Mouse (Mus musculus) hindbrain, embryonic 14.5 days (tissue): ENCODE data around the gene 9330161L09Rik. TPM values are rescaled to one million over a fixed set of nuclear protein-coding genes. Genes with fewer than 3 reads are reported as not detected.

Experiments used
- ATAC-seq: fragments of 200-750 bp; cut with Nextera tagmentation; 2 replicates; pipeline ENCODE4 v1.8.0; 2017; ENCODE audit warnings: moderate number of reproducible peaks, mild to moderate bottlenecking, moderate TSS enrichment, moderate library complexity; ENCODE audit not compliant: low FRiP score
- DNase-seq: peaks from one replicate; pipeline ENCODE4 v3.0.0-alpha.2; 2015; ENCODE audit warnings: low spot score
- H3K27ac ChIP-seq: fragments of 300-500 bp; sonication (generic); 2 replicates; pipeline ENCODE4 v1.5.1; 2014; ENCODE audit warnings: mild to moderate bottlenecking, moderate library complexity
- H3K27me3 ChIP-seq: fragments of 300-500 bp; sonication (generic); 2 replicates; pipeline ENCODE4 v1.6.1; 2014; ENCODE audit warnings: mild to moderate bottlenecking, low read length, mixed read lengths; ENCODE audit not compliant: control insufficient read depth, insufficient read depth
- H3K36me3 ChIP-seq: fragments of 300-500 bp; sonication (generic); replicated peaks from 2 replicates; pipeline ENCODE4 v1.6.1; 2014; ENCODE audit not compliant: control insufficient read depth, insufficient read depth
- H3K4me1 ChIP-seq: fragments of 300-500 bp; sonication (generic); replicated peaks from 2 replicates; pipeline ENCODE4 v1.6.1; 2014; ENCODE audit warnings: antibody characterized with exemption, low read length, mixed read lengths; ENCODE audit not compliant: control insufficient read depth, insufficient read depth
- H3K4me2 ChIP-seq: fragments of 300-500 bp; sonication (generic); replicated peaks from 2 replicates; pipeline ENCODE4 v1.6.1; 2014; ENCODE audit warnings: mild to moderate bottlenecking, moderate library complexity
- H3K4me3 ChIP-seq: fragments of 300-500 bp; sonication (generic); replicated peaks from 2 replicates; pipeline ENCODE4 v1.5.1; 2014; ENCODE audit warnings: mild to moderate bottlenecking, low read length
- H3K9ac ChIP-seq: fragments of 300-500 bp; sonication (generic); 2 replicates; pipeline ENCODE4 v1.6.1; 2014
- H3K9me3 ChIP-seq: fragments of 300-500 bp; sonication (generic); 2 replicates; pipeline ENCODE4 v1.6.1; 2016; ENCODE audit warnings: low read length; ENCODE audit not compliant: control insufficient read depth
- WGBS: fragments of 180-500 bp; shearing (Covaris S2); extraction: QIAGEN DNeasy Blood & Tissue Kit; methylation state at CpG from one replicate; pipeline ENCODE4 v1.1.7; 2014; 5-methylcytosine and 5-hydroxymethylcytosine counted together
- polyA plus RNA-seq: library from polyadenylated mRNA; unstranded; fragments of >200 nt; fragmentation: Nextera tagmentation; extraction: Ambion mirVana; gene quantifications from 2 replicates; pipeline ENCODE4 v1.2.1, GENCODE M21; 2014

9330161L09Rik gene
- polyA plus RNA-seq, 1 experiment from 2014 or later = 1.4 TPM

DNA sequence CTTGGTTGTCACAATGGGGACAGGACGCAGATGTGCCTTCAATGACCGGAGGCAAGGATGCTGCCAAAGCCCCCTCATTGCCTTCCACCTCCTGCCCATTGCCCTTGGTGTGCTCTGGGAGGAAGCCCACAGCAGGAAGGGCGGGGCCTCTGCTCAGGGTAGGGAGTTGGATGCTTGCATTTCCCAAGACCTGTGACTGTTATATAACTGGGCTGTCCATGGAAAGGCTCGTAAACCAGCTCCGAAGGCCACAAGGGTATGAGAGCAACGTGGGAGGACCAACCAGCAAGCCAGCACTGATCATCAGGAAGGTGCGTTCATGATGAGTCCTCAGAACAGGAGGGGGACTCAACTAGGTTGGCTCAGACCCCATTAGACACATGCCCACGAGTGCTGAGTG lies 46.8 kb downstream of the 9330161L09Rik start:
- Histone ChIP-seq H3K4me1 (no peaks in the 10 kb centered on the region), H3K4me2 (no peak overlapping the region), H3K9ac (no peak overlapping the region), H3K9me3 (no peaks in the 10 kb centered on the region), H3K36me3 (no peaks in the 10 kb centered on the region), H3K27me3 (no peaks in the 10 kb centered on the region), H3K4me3 (no peak overlapping the region), H3K27ac (no peak overlapping the region)
- 88% methylated on average over 8 of the region's 8 CpGs for WGBS
- DNase-seq (no peak), ATAC-seq (no peak)

DNA sequence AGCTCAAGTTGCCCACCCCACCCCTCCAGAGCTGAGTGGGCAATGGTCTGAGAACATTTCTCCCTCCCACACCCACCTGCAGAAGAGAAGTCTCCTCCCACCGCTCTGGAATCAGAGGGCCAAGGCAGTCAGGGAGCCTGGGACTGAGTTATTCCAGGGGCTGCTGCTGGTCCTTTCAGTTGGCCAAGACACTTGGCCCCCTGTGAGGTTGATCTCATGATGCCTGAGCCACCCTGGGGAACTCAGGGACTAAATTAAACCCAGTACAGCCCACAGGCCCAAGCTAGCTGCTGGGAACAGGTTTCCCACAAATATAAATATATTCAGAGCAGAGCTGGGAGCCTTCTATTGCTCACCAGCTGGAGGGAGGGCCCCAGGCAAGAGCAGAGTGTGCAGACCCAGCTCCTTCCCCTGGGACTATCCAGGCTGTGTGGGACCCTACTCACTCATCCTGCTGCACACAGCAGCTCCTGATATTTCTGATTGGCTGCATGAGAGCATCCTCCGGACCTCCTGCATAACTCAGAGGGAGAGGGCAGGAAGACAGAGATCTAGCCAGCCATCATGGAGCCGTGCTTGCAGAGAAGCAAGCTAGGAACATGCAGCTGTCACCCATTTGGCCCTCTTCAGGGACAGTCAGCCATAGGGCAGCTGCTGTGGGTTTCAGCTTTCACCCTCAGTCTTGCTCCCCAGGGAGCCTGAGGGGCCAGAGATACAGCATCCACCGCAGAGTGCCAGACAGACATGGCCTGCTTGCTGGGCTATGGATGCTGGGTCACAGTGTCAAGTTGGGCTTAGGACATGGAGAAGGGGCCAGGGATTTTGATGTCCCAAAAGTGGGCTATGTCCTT lies 48.4 kb downstream of the 9330161L09Rik start:
- ATAC-seq = no peak
- Histone ChIP-seq H3K4me1 (no peaks in the 10 kb centered on the region), H3K9me3 (no peaks in the 10 kb centered on the region), H3K27me3 (no peaks in the 10 kb centered on the region), H3K27ac (no peak overlapping the region), H3K4me2 (no peak overlapping the region), H3K4me3 (no peak overlapping the region), H3K9ac (no peak overlapping the region), H3K36me3 (no peaks in the 10 kb centered on the region)
- 65% methylated on average over 4 of the region's 4 CpGs for WGBS
- DNase-seq = no peak

DNA sequence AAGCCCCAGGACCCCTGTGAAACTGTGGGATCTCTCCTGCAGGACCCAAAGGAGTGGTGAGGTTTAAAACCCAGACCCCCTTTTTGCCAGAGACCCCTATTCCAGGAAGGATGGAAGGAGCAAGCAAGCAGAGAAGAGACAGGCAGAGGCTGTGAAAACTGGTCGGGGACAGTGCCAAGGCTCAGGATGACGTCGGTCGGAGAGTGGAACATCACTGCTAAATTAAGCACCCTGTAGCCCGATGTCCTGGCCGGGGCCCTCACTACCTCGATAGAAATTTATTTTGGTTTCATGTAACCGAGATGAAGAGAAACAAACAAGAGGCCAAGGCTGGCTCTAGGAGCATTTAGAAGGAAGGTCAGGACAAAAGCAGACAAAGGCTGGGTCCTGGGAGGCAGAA lies 49.4 kb downstream of the 9330161L09Rik start:
- no peaks in the 10 kb centered on the region for H3K9me3 ChIP-seq
- H3K27ac ChIP-seq = no peak overlapping the region
- 71% methylated on average over 8 of the region's 8 CpGs for WGBS

More for the DNA sequence above, 49.4 kb downstream of the 9330161L09Rik start:
- H3K36me3 ChIP-seq = no peaks in the 10 kb centered on the region
- H3K4me2 ChIP-seq = no peak overlapping the region
- no peak for ATAC-seq
- H3K4me1 ChIP-seq = no peaks in the 10 kb centered on the region
- no peak overlapping the region for H3K4me3 ChIP-seq
- DNase-seq = no peak
- H3K9ac ChIP-seq = no peak overlapping the region
- H3K27me3 ChIP-seq = no peaks in the 10 kb centered on the region

Other genes with a start within 250 kb of the 9330161L09Rik start
- gene Prima1, start 165.7 kb downstream of the 9330161L09Rik start, polyA plus RNA-seq = 1.5 and 1.9 TPM in 2 replicates
- 8.3 and 9.1 TPM in 2 replicates for gene Fam181a, start 96.8 kb downstream of the 9330161L09Rik start, polyA plus RNA-seq
- 1.5 and 1.6 TPM in 2 replicates for gene Asb2, start 51.8 kb downstream of the 9330161L09Rik start, polyA plus RNA-seq
- 23.5 and 28.8 TPM in 2 replicates for gene Otub2, start 19.1 kb downstream of the 9330161L09Rik start, polyA plus RNA-seq
- gene Ddx24, start 18.0 kb upstream of the 9330161L09Rik start, polyA plus RNA-seq = 142 and 149 TPM in 2 replicates
- 8.3 and 10.4 TPM in 2 replicates for gene Ifi27, start 26.4 kb upstream of the 9330161L09Rik start, polyA plus RNA-seq
- 3.7 and 4.7 TPM in 2 replicates for gene Ifi27l2a, start 35.9 kb upstream of the 9330161L09Rik start, polyA plus RNA-seq
- gene Ifi27l2b, start 49.4 kb upstream of the 9330161L09Rik start, polyA plus RNA-seq = not detected in 2 replicates
- gene Ppp4r4, start 124.5 kb upstream of the 9330161L09Rik start, polyA plus RNA-seq = 3.8 and 4.0 TPM in 2 replicates
- 0.11 TPM in 1 of 2 replicates, not detected in the other for gene Serpina10, start 223.6 kb upstream of the 9330161L09Rik start, polyA plus RNA-seq
- not detected in 2 replicates for gene Serpina6, start 249.4 kb upstream of the 9330161L09Rik start, polyA plus RNA-seq